Mouse (Mus musculus) stomach, postnatal 0 days (tissue): Measurements from ENCODE around the gene Hist1h2ad. TPM values are rescaled to one million over a fixed set of nuclear protein-coding genes. Genes with fewer than 3 reads are reported as not detected.
"Not testable (repeated sequence)": the region's sequence is repeated elsewhere in the genome, so short reads cannot be mapped to it uniquely, and the experiment has no call there.

ENCODE experiments used
- ATAC-seq: fragments of 200-750 bp; cut with Nextera tagmentation; 2 replicates; pipeline ENCODE4 v1.8.0; 2017; ENCODE audit not compliant: low FRiP score, low TSS enrichment
- DNase-seq: peaks from one replicate; pipeline ENCODE4 v3.0.0-alpha.2; 2016; ENCODE audit warnings: low spot score
- H3K27ac ChIP-seq: fragments of 300-500 bp; sonication (generic); replicated peaks from 2 replicates; pipeline ENCODE4 v1.5.1; 2014; ENCODE audit warnings: mild to moderate bottlenecking, control low read depth
- H3K27me3 ChIP-seq: fragments of 300-500 bp; sonication (generic); 2 replicates; pipeline ENCODE4 v1.6.1; 2014; ENCODE audit warnings: low read length; ENCODE audit not compliant: control insufficient read depth, insufficient read depth
- H3K36me3 ChIP-seq: fragments of 300-500 bp; sonication (generic); 2 replicates; pipeline ENCODE4 v1.6.1; 2014; ENCODE audit warnings: low read length, mixed read lengths; ENCODE audit not compliant: control insufficient read depth, insufficient read depth
- H3K4me1 ChIP-seq: fragments of 300-500 bp; sonication (generic); replicated peaks from 2 replicates; pipeline ENCODE4 v1.6.1; 2014; ENCODE audit warnings: antibody characterized with exemption; ENCODE audit not compliant: control insufficient read depth, insufficient read depth
- H3K4me2 ChIP-seq: fragments of 300-500 bp; sonication (generic); replicated peaks from 2 replicates; pipeline ENCODE4 v1.6.1; 2014; ENCODE audit warnings: low read depth, mild to moderate bottlenecking, control low read depth, moderate library complexity
- H3K4me3 ChIP-seq: fragments of 300-500 bp; sonication (generic); 2 replicates; pipeline ENCODE4 v1.5.1; 2014; ENCODE audit warnings: low read depth, low read length, control low read depth
- H3K9ac ChIP-seq: fragments of 300-500 bp; sonication (generic); 2 replicates; pipeline ENCODE4 v1.6.1; 2014; ENCODE audit warnings: mild to moderate bottlenecking, low read length, control low read depth, mixed read lengths
- H3K9me3 ChIP-seq: fragments of 300-500 bp; sonication (generic); 2 replicates; pipeline ENCODE4 v1.6.1; 2016; ENCODE audit warnings: low read length; ENCODE audit not compliant: control insufficient read depth
- CTCF ChIP-seq: IDR thresholded peaks from 2 replicates; pipeline ENCODE4 v1.5.1; 2016; ENCODE audit warnings: antibody characterized with exemption, low read depth, mild to moderate bottlenecking, moderate library complexity
- EP300 ChIP-seq: optimal IDR thresholded peaks from 2 replicates; pipeline ENCODE3; 2016; ENCODE audit warnings: antibody characterized with exemption
- WGBS: fragments of 180-500 bp; shearing (Covaris S2); extraction: QIAGEN DNeasy Blood & Tissue Kit; methylation state at CpG from one replicate; pipeline ENCODE4 v1.1.7; 2014; 5-methylcytosine and 5-hydroxymethylcytosine counted together
- polyA plus RNA-seq: library from polyadenylated mRNA; unstranded; fragments of >200 nt; fragmentation: Nextera tagmentation; extraction: Ambion mirVana; gene quantifications from 2 replicates; pipeline ENCODE4 v1.2.1, GENCODE M21; 2015

Gene Hist1h2ad
- polyA plus RNA-seq, 1 experiment from 2014 or later: 0.79 TPM

- 3% methylated on average over 1 of the region's 1 CpGs for WGBS
- peak overlapping the region; percentile 57 for H3K4me3 ChIP-seq
- no peaks in the 10 kb centered on the region for H3K36me3 ChIP-seq
- no peaks in the 10 kb centered on the region for H3K9me3 ChIP-seq
- no peak for DNase-seq
- peak overlapping the region; percentile 62 for H3K9ac ChIP-seq
- H3K27ac ChIP-seq: peak overlapping the region; percentile 93
- no peak for ATAC-seq
- H3K27me3 ChIP-seq: no peaks in the 10 kb centered on the region
- peak overlapping the region; percentile 67 for H3K4me2 ChIP-seq
- H3K4me1 ChIP-seq: 0 out of 2 replicates have a peak, but pooled peaks cover 2% of the 10 kb centered on the region
- TF ChIP-seq CTCF: no peak
- no peak for TF ChIP-seq EP300
Observed at GRCm38 (mm10) chr13:23586940-23587225, 12.7 kb downstream of the Hist1h2ad start.

GRCm38 (mm10) chr13:23591206-23591605, 17.0 kb downstream of the Hist1h2ad start:
- Histone ChIP-seq H3K4me1 (no peaks in the 10 kb centered on the region), H3K4me2 (no peak overlapping the region), H3K9me3 (no peaks in the 10 kb centered on the region), H3K36me3 (no peaks in the 10 kb centered on the region), H3K4me3 (no peak overlapping the region), H3K27ac (no peak overlapping the region), H3K9ac (no peak overlapping the region), H3K27me3 (no peaks in the 10 kb centered on the region)
- WGBS: 93% methylated on average over 7 of the region's 7 CpGs
- TF ChIP-seq CTCF: no peak
- TF ChIP-seq EP300: no peak
- DNase-seq: no peak
- ATAC-seq: no peak

DNA sequence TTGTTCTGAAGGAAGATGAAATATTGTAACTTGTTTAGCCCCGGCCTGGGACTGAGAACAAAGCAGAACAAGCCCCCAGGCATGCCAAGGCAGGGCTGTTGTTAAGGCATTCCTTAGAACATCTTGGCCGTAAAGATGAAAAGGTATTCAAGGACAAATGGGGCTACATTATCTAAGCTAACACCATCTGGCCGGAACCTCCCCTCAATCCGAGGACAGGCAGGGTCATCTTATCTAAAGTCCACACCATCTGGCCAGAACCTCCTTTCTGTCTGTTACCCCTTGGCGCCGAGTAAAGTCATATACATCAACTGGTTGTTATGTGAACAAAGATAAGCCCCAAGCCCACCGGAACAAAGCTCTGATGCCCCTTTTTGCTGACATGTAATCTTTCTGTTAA, 17.7 kb downstream of the Hist1h2ad start:
- not testable (repeated sequence) for H3K4me2 ChIP-seq, H3K36me3 ChIP-seq, H3K4me1 ChIP-seq, H3K9me3 ChIP-seq, H3K27ac ChIP-seq, H3K27me3 ChIP-seq, ATAC-seq, H3K4me3 ChIP-seq, H3K9ac ChIP-seq, DNase-seq
- WGBS: 74% methylated on average over 7 of the region's 7 CpGs

DNA sequence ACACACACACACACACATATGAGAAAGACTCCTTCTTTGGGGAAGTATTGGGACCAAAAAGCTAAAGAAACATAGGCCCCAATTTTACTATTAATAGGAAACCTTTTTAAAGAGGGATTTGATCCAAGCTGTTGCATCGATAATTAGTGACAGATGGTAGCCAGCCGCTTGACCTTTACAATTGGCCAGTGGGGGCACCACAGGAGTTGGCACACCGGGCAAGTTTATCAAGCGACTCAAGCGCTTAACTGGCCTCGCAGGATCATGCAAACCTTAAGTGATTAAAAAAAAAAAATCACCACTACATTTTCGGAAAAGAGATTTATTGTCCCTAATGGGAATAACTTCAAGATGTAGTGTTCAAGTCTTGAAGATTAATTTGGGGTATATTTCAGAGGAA, 18.4 kb downstream of the Hist1h2ad start:
- no peaks in the 10 kb centered on the region for H3K4me1 ChIP-seq
- TF ChIP-seq EP300: no peak
- no peak for TF ChIP-seq CTCF
- H3K27me3 ChIP-seq: no peaks in the 10 kb centered on the region
- H3K9ac ChIP-seq: no peak overlapping the region
- no peak overlapping the region for H3K4me2 ChIP-seq
- H3K9me3 ChIP-seq: no peaks in the 10 kb centered on the region
- ATAC-seq (no peak), DNase-seq (no peak)
- no peaks in the 10 kb centered on the region for H3K36me3 ChIP-seq
- H3K27ac ChIP-seq: no peak overlapping the region; the same call in 1 of the 2 replicates
- H3K4me3 ChIP-seq: no peak overlapping the region
- 64% methylated on average over 7 of the region's 7 CpGs for WGBS

DNA sequence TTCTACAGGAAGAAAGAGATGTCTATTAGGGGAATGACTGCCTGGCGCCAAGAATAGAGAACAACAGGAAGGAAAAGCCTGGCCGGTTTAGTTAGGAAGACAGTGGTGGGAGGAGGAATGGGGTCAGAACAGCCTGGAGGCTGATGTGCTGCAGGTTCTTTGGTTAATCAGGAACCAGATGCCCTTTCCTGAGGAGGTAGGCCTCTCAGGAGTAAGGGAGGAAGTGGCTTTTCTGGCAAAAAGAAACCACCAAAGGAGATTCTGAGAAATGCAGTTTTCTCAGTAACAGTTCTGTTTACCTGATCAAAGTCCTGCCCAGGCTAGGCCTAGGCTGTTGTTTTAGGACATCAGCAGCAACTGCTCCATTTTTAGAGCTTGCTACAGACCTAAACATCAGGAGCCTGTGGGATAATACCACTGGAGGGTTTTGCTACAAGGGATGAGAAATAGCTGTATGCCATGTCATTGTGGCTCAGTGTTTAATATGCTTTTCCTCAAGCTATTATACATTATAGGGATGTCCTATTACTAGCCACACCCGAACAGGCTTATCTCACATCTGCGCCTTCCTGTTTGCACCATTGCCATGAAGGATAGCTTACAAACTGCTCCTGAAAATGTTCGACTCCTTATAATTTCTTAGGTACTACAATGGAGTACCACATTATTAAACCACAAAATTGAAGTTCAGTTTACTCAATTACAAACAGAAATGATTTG, 19.0 kb downstream of the Hist1h2ad start:
- no peak overlapping the region for H3K4me2 ChIP-seq
- H3K4me3 ChIP-seq: no peak overlapping the region
- TF ChIP-seq EP300 (no peak), CTCF (no peak)
- H3K27ac ChIP-seq: peak overlapping the region; percentile 49
- H3K9me3 ChIP-seq: no peaks in the 10 kb centered on the region
- H3K9ac ChIP-seq: no peak overlapping the region
- DNase-seq: peak; percentile 29
- no peaks in the 10 kb centered on the region for H3K27me3 ChIP-seq
- WGBS: 52% methylated on average over 5 of the region's 5 CpGs
- no peaks in the 10 kb centered on the region for H3K36me3 ChIP-seq
- H3K4me1 ChIP-seq: no peaks in the 10 kb centered on the region
- peak; percentile 51 for ATAC-seq

- DNase-seq (no peak), ATAC-seq (no peak)
- Histone ChIP-seq H3K27ac (no peak overlapping the region), H3K4me1 (no peaks in the 10 kb centered on the region), H3K4me3 (no peak overlapping the region), H3K36me3 (no peaks in the 10 kb centered on the region), H3K27me3 (no peaks in the 10 kb centered on the region), H3K4me2 (no peak overlapping the region), H3K9ac (no peak overlapping the region), H3K9me3 (no peaks in the 10 kb centered on the region)
- TF ChIP-seq EP300 (no peak), CTCF (no peak)
- WGBS: 74% methylated on average over 2 of the region's 2 CpGs
Observed at GRCm38 (mm10) chr13:23595185-23595584, 21.0 kb downstream of the Hist1h2ad start.
